Mouse (Mus musculus): Measurements from ENCODE around the gene Frrs1.

DNA sequence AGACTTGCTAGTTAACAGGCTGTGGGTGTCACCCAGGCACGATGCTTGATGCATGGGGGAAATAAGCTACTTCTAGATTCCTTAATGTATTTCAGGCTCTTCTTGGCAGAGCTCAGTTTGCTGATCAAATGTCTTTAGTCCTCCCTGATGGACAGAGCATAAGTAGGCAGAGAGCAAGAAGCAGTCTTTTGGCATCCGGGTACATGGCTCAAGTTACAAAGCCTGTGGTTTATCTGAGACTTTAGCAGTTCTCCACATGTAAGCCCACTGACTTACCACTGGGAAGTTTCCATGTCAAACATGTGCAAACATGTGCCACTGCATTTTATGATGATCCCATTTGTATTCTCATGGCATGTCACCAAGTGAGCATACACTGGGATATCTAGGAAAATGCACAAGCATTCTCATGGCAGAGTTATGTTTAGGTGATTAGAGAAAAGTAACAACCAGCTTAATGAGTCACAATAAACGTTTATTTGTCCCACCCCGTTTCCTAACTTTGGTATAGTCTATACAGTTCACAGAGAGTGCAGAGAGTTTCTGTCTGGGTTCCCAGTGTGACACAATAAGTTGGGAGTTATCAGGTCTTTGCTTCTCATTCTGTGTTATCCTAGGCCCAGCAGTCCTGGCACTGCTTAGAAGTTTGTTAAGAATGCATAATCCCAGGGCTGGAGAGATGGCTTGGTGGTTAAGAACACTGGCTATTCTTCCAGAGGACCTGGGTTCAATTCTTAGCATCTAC, 32.6 kb upstream of the Frrs1 start:
- no peak for TF ChIP-seq CTCF (IDR thresholded peaks at IDR 0.05; ENCODE audit: borderline replicate concordance, insufficient read depth, low read length)
- no peak for TF ChIP-seq POLR2A (IDR thresholded peaks at IDR 0.05; ENCODE audit: low read depth, low read length)
